Mouse (Mus musculus) midbrain, embryonic 10.5 days (tissue): Measurements from ENCODE around the gene Ier5. TPM values are rescaled to one million over a fixed set of nuclear protein-coding genes. Genes with fewer than 3 reads are reported as not detected.

Source experiments
- DNase-seq: peaks from one replicate; pipeline ENCODE4 v3.0.0-alpha.2; 2017; ENCODE audit warnings: low spot score
- H3K27ac ChIP-seq: fragments of 300-500 bp; sonication (generic); replicated peaks from 2 replicates; pipeline ENCODE4 v1.5.1; 2016; ENCODE audit warnings: mild to moderate bottlenecking
- H3K27me3 ChIP-seq: fragments of 300-500 bp; sonication (generic); 2 replicates; pipeline ENCODE4 v1.6.1; 2016; ENCODE audit warnings: low read depth, mild to moderate bottlenecking; ENCODE audit not compliant: poor library complexity, severe bottlenecking
- H3K36me3 ChIP-seq: fragments of 300-500 bp; sonication (generic); 2 replicates; pipeline ENCODE4 v1.6.1; 2016; ENCODE audit warnings: mild to moderate bottlenecking, moderate library complexity
- H3K4me1 ChIP-seq: fragments of 300-500 bp; sonication (generic); 2 replicates; pipeline ENCODE4 v1.6.1; 2016
- H3K4me3 ChIP-seq: fragments of 300-500 bp; sonication (generic); 2 replicates; pipeline ENCODE4 v1.5.1; 2016; ENCODE audit warnings: mild to moderate bottlenecking, moderate library complexity
- H3K9me3 ChIP-seq: fragments of 300-500 bp; sonication (generic); replicated peaks from 2 replicates; pipeline ENCODE4 v1.6.1; 2016; ENCODE audit warnings: mild to moderate bottlenecking
- WGBS: fragments of 180-500 bp; shearing (Covaris S2); methylation state at CpG from one replicate; pipeline ENCODE4 v1.1.7; 2016; 5-methylcytosine and 5-hydroxymethylcytosine counted together
- polyA plus RNA-seq: library from polyadenylated mRNA; unstranded; fragments of >200 nt; fragmentation: Nextera tagmentation; extraction: Ambion mirVana; gene quantifications from 2 replicates; pipeline ENCODE4 v1.2.1, GENCODE M21; 2016

Gene Ier5
- polyA plus RNA-seq: 4.0 and 4.3 TPM in 2 replicates

- peak; percentile 97 for DNase-seq
- Histone ChIP-seq H3K36me3 (peaks cover 9% of the 10 kb centered on the region), H3K27me3 (peaks cover 15% of the 10 kb centered on the region), H3K4me3 (peak within 1 kb of the TSS; percentile 88), H3K27ac (peak within 1 kb of the TSS; percentile 98), H3K9me3 (no peaks in the 10 kb centered on the region), H3K4me1 (peaks cover 30% of the 10 kb centered on the region)
- WGBS: under 1% methylated on average over 40 of the region's 40 CpGs
Measured at GRCm38 (mm10) chr1:155099280-155099848, at the start of gene Ier5. Ier5 (minus strand) TSS chr1:155099636.

GRCm38 (mm10) chr1:155147228-155147627 is 47.8 kb upstream of the Ier5 start:
- H3K9me3 ChIP-seq: no peaks in the 10 kb centered on the region
- no peak for DNase-seq
- no peaks in the 10 kb centered on the region for H3K4me1 ChIP-seq
- H3K36me3 ChIP-seq: no peaks in the 10 kb centered on the region
- H3K27ac ChIP-seq: 0 out of 2 replicates have a peak overlapping the region, but pooled peaks have one; percentile 17
- H3K27me3 ChIP-seq: no peaks in the 10 kb centered on the region
- H3K4me3 ChIP-seq: no peak overlapping the region
- 89% methylated on average over 2 of the region's 2 CpGs for WGBS

GRCm38 (mm10) chr1:155146572-155146980 is 47.1 kb upstream of the Ier5 start, which contains the start of gene Mr1:
Mr1 (minus strand) TSS chr1:155146814.
- H3K4me3 ChIP-seq: no peak within 1 kb of the TSS
- DNase-seq: no peak
- no peaks in the 10 kb centered on the region for H3K36me3 ChIP-seq
- no peaks in the 10 kb centered on the region for H3K9me3 ChIP-seq
- 65% methylated on average over 8 of the region's 8 CpGs for WGBS
- H3K27ac ChIP-seq: 0 out of 2 replicates have a peak within 1 kb of the TSS, but pooled peaks have one; percentile 17
- no peaks in the 10 kb centered on the region for H3K4me1 ChIP-seq
- no peaks in the 10 kb centered on the region for H3K27me3 ChIP-seq

- no peaks in the 10 kb centered on the region for H3K27me3 ChIP-seq
- no peak for DNase-seq
- no peak overlapping the region for H3K27ac ChIP-seq
- no peak overlapping the region for H3K4me3 ChIP-seq
- H3K4me1 ChIP-seq: no peaks in the 10 kb centered on the region
- 80% methylated on average over 6 of the region's 6 CpGs for WGBS
- H3K36me3 ChIP-seq: no peaks in the 10 kb centered on the region
- H3K9me3 ChIP-seq: no peaks in the 10 kb centered on the region
Measured at GRCm38 (mm10) chr1:155145620-155146019, 46.2 kb upstream of the Ier5 start.

GRCm38 (mm10) chr1:155140076-155140475 is 40.6 kb upstream of the Ier5 start:
- Histone ChIP-seq H3K36me3 (no peaks in the 10 kb centered on the region), H3K4me3 (no peak overlapping the region), H3K27ac (no peak overlapping the region), H3K27me3 (no peaks in the 10 kb centered on the region), H3K9me3 (no peaks in the 10 kb centered on the region), H3K4me1 (no peaks in the 10 kb centered on the region)
- no peak for DNase-seq
- 76% methylated on average over 2 of the region's 2 CpGs for WGBS

- DNase-seq: no peak
- Histone ChIP-seq H3K9me3 (no peaks in the 10 kb centered on the region), H3K27ac (no peak overlapping the region), H3K36me3 (no peaks in the 10 kb centered on the region), H3K27me3 (no peaks in the 10 kb centered on the region), H3K4me3 (no peak overlapping the region), H3K4me1 (no peaks in the 10 kb centered on the region)
- 91% methylated on average over 7 of the region's 7 CpGs for WGBS
Measured at GRCm38 (mm10) chr1:155138795-155139194, 39.4 kb upstream of the Ier5 start.

- WGBS: 69% methylated on average over 8 of the region's 8 CpGs
- no peak overlapping the region for H3K27ac ChIP-seq
- no peak for DNase-seq
- H3K27me3 ChIP-seq: no peaks in the 10 kb centered on the region
- no peak overlapping the region for H3K4me3 ChIP-seq
- no peaks in the 10 kb centered on the region for H3K36me3 ChIP-seq
- no peaks in the 10 kb centered on the region for H3K9me3 ChIP-seq
- no peaks in the 10 kb centered on the region for H3K4me1 ChIP-seq
Measured at GRCm38 (mm10) chr1:155134866-155135265, 35.4 kb upstream of the Ier5 start.

- WGBS: 91% methylated on average over 5 of the region's 5 CpGs
- Histone ChIP-seq H3K27me3 (no peaks in the 10 kb centered on the region), H3K9me3 (no peaks in the 10 kb centered on the region), H3K4me3 (no peak overlapping the region), H3K27ac (no peak overlapping the region), H3K36me3 (no peaks in the 10 kb centered on the region), H3K4me1 (no peaks in the 10 kb centered on the region)
- no peak for DNase-seq
Measured at GRCm38 (mm10) chr1:155127429-155127934, 28.0 kb upstream of the Ier5 start.

GRCm38 (mm10) chr1:155126716-155127115 is 27.3 kb upstream of the Ier5 start:
- 89% methylated on average over 5 of the region's 5 CpGs for WGBS
- no peaks in the 10 kb centered on the region for H3K36me3 ChIP-seq
- H3K4me3 ChIP-seq: no peak overlapping the region
- H3K27ac ChIP-seq: no peak overlapping the region
- no peaks in the 10 kb centered on the region for H3K4me1 ChIP-seq
- no peak for DNase-seq
- H3K9me3 ChIP-seq: no peaks in the 10 kb centered on the region
- no peaks in the 10 kb centered on the region for H3K27me3 ChIP-seq

GRCm38 (mm10) chr1:155124397-155124796 is 25.0 kb upstream of the Ier5 start:
- 91% methylated on average over 5 of the region's 5 CpGs for WGBS
- Histone ChIP-seq H3K4me1 (no peaks in the 10 kb centered on the region), H3K27ac (no peak overlapping the region), H3K27me3 (no peaks in the 10 kb centered on the region), H3K36me3 (no peaks in the 10 kb centered on the region), H3K9me3 (no peaks in the 10 kb centered on the region), H3K4me3 (no peak overlapping the region)
- DNase-seq: no peak

GRCm38 (mm10) chr1:155121977-155122939 is 22.8 kb upstream of the Ier5 start:
- H3K27ac ChIP-seq: no peak overlapping the region
- no peak for DNase-seq
- WGBS: 84% methylated on average over 21 of the region's 21 CpGs

GRCm38 (mm10) chr1:155119719-155120118 is 20.3 kb upstream of the Ier5 start:
- H3K4me1 ChIP-seq: peaks cover 12% of the 10 kb centered on the region
- H3K36me3 ChIP-seq: no peaks in the 10 kb centered on the region
- H3K27ac ChIP-seq: no peak overlapping the region
- no peak overlapping the region for H3K4me3 ChIP-seq
- WGBS: 91% methylated on average over 1 of the region's 1 CpGs
- H3K27me3 ChIP-seq: peaks cover 39% of the 10 kb centered on the region
- no peak for DNase-seq
- no peaks in the 10 kb centered on the region for H3K9me3 ChIP-seq

More at GRCm38 (mm10) chr1:155121977-155122939, 22.8 kb upstream of the Ier5 start:
- no peak overlapping the region for H3K4me3 ChIP-seq
- peaks cover 14% of the 10 kb centered on the region for H3K27me3 ChIP-seq
- H3K36me3 ChIP-seq: no peaks in the 10 kb centered on the region
- no peaks in the 10 kb centered on the region for H3K9me3 ChIP-seq
- peaks cover 6% of the 10 kb centered on the region; the same call in 1 of the 2 replicates for H3K4me1 ChIP-seq
